Mouse (Mus musculus) C2C12 (cell line): Measurements from ENCODE around the gene Uchl1. TPM values are rescaled to one million over a fixed set of nuclear protein-coding genes. Genes with fewer than 3 reads are reported as not detected.

Experiments used
- H3K27me3 ChIP-seq: one replicate; pipeline ENCODE4 v1.6.1; 2011; ENCODE audit not compliant: control insufficient read depth, insufficient read depth, insufficient read length
- H3K36me3 ChIP-seq: one replicate; pipeline ENCODE4 v1.6.1; 2011; ENCODE audit not compliant: control insufficient read depth, insufficient read depth
- H3K4me3 ChIP-seq: one replicate; pipeline ENCODE4 v1.5.1; 2011; ENCODE audit warnings: mild to moderate bottlenecking, control low read depth; ENCODE audit not compliant: poor library complexity, insufficient read depth, severe bottlenecking
- H3K79me2 ChIP-seq: one replicate; pipeline ENCODE4 v1.6.1; 2011; ENCODE audit not compliant: control insufficient read depth, insufficient read depth
- H3K79me3 ChIP-seq: one replicate; pipeline ENCODE4 v1.6.1; 2011; ENCODE audit warnings: low read depth, control low read depth
- H3ac ChIP-seq: one replicate; pipeline ENCODE3; 2011; ENCODE audit warnings: low read depth; ENCODE audit not compliant: control insufficient read depth, insufficient read length
- CEBPB ChIP-seq: IDR thresholded peaks from one replicate; pipeline ENCODE4 v1.6.1; 2011; ENCODE audit warnings: low read depth, mild to moderate bottlenecking, control low read depth, moderate library complexity
- CTCF ChIP-seq: IDR thresholded peaks from one replicate; pipeline ENCODE4 v1.5.1; 2011; ENCODE audit not compliant: control insufficient read depth, insufficient read depth, insufficient read length
- FOSL1 ChIP-seq: IDR thresholded peaks from one replicate; pipeline ENCODE4 v1.8.0; 2011; ENCODE audit warnings: mild to moderate bottlenecking, low read length; ENCODE audit not compliant: poor library complexity, insufficient read depth, severe bottlenecking
- MAX ChIP-seq: IDR thresholded peaks from one replicate; pipeline ENCODE4 v1.6.1; 2011; ENCODE audit warnings: mild to moderate bottlenecking, control low read depth
- MYOD1 ChIP-seq: IDR thresholded peaks from one replicate; pipeline ENCODE4 v1.6.1; 2011; ENCODE audit warnings: low read depth; ENCODE audit not compliant: control insufficient read depth, insufficient read length
- MYOG ChIP-seq: IDR thresholded peaks from one replicate; pipeline ENCODE4 v1.6.1; 2011; ENCODE audit not compliant: control insufficient read depth, insufficient read length; ENCODE audit errors: extremely low read depth
- USF1 ChIP-seq: IDR thresholded peaks from one replicate; pipeline ENCODE4 v1.6.1; 2011; ENCODE audit warnings: low read depth, mild to moderate bottlenecking, control low read depth, moderate library complexity
- polyA plus RNA-seq: library from polyadenylated mRNA; unstranded; fragments of >200 nt; fragmentation: generic; extraction: Trizol; gene quantifications from one replicate; pipeline ENCODE4 v1.2.1, GENCODE M21; 2012; ENCODE audit warnings: missing spikeins

Gene Uchl1
- polyA plus RNA-seq, 1 experiment = 18.3 TPM

DNA sequence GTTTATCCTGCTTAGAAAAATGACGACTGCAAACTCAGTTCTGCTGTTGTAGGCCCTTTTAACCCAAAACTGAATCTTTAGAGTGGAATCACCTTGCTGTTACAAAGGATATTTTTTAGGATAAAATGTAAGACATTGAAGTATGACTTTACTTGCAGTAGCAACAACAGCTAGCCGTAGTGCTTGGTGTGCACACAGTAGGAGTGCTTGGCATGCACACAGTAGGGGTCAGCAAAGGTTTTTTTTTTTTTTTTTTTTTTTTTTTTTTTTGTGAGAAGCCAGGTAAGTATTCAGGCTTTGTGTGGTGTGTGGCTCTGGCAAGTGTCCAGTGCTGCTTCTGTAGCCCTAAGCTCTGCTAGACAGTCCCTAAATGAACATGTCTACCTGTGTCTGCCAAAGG is 10.0 kb downstream of the Uchl1 start:
- no peak overlapping the region for H3K4me3 ChIP-seq
- no peaks in the 10 kb centered on the region for H3K36me3 ChIP-seq
- no peak for TF ChIP-seq FOSL1
- TF ChIP-seq USF1 = no peak
- no peaks in the 10 kb centered on the region for H3K27me3 ChIP-seq
- no peaks in the 10 kb centered on the region for H3K79me2 ChIP-seq
- no peak overlapping the region for H3ac ChIP-seq
- no peaks in the 10 kb centered on the region for H3K79me3 ChIP-seq

DNA sequence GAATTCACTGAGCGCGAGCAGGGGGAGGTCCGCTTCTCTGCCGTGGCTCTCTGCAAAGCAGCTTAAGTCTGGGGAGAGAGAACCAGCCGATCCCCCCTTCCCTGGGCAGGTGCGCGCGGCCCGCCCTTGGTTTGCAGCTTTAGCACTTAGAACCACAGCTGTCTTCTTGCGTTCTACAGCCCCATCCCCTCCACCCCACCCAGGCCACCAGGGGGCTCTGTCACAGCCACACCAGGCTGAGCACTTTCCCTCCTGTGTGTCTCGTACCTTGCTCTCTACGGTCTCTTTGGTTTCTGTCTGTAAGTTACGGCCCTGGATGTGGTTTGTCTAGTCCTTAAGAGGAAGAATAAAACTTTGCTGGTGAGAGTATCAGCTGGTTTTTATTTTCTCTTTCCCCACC is 11.0 kb downstream of the Uchl1 start:
- Histone ChIP-seq H3K79me2 (no peaks in the 10 kb centered on the region), H3K4me3 (no peak overlapping the region), H3ac (no peak overlapping the region), H3K27me3 (no peaks in the 10 kb centered on the region), H3K36me3 (no peaks in the 10 kb centered on the region), H3K79me3 (no peaks in the 10 kb centered on the region)
- TF ChIP-seq USF1 (no peak), CEBPB (no peak), MAX (no peak), MYOG (no peak), CTCF (no peak), MYOD1 (no peak), FOSL1 (no peak)

DNA sequence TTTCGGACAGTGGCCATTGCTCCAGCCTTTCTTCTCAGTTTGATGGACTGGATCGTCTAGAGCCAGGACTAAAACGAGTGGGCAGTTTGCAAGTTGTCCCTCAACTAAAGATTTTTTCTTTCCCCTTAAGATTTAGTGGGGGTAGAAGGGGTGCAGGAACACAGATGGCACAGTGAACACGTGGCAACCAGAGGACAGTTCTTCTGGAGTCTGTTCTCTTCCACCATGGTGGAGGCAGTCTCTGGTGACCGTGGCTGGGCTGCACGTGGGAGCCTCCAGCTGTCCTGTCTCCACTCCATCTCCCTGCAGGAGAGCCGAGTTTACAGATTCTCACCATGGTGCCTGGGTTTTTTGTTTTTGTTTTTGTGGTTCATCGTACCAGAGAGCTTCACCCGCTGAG is 11.8 kb downstream of the Uchl1 start:
- Histone ChIP-seq H3K4me3 (no peak overlapping the region), H3ac (no peak overlapping the region), H3K79me2 (no peaks in the 10 kb centered on the region), H3K27me3 (no peaks in the 10 kb centered on the region), H3K79me3 (no peaks in the 10 kb centered on the region), H3K36me3 (no peaks in the 10 kb centered on the region)
- TF ChIP-seq CTCF = no peak
- TF ChIP-seq USF1 = no peak
- no peak for TF ChIP-seq FOSL1
- TF ChIP-seq MYOD1 = no peak
- TF ChIP-seq MYOG = no peak
- TF ChIP-seq CEBPB = no peak
- TF ChIP-seq MAX = no peak

DNA sequence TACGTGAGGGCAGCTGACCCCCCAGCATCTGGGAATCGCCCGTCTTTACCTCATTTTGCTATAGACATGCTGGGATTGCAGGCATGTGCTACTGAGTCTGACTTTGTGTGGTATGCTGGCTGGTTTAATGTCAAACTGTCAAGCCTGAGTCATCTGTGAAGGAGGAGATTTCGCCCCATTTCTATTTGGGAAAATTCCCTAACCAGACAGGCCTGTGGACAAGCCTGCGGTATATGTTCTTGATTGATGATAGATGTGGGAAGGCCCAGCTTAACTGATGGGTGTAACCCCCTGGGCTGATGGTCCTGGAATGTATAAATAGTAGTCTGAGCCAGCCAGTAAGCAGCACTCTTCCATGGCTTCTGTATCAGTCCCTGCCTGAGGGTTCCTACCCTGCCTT is 12.4 kb downstream of the Uchl1 start:
- H3K79me3 ChIP-seq = no peaks in the 10 kb centered on the region
- no peaks in the 10 kb centered on the region for H3K27me3 ChIP-seq

DNA sequence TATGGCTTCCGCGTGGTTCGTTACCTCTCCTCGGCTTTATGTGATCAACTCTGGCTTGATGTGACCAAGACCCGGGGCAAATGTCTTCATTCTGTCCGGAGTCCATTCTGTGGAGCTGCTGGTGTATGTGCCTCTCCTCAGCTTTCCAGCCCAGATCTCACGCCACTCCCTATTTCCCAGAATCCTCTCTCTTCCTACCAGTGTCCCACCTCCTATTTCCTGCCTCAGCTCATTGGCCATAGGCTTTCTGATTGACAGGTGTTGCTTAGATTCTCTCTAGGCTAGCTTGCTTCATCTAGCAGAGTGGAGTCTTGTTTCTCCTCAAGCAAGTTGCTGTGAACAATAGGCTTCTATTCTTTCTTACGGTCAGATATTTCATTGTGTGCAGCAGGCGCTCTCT is 13.9 kb downstream of the Uchl1 start:
- Histone ChIP-seq H3K27me3 (no peaks in the 10 kb centered on the region), H3K79me3 (no peaks in the 10 kb centered on the region), H3ac (no peak overlapping the region), H3K36me3 (no peaks in the 10 kb centered on the region), H3K4me3 (no peak overlapping the region), H3K79me2 (no peaks in the 10 kb centered on the region)
- TF ChIP-seq FOSL1 (no peak), CTCF (no peak), MAX (no peak), CEBPB (no peak), USF1 (no peak), MYOG (no peak), MYOD1 (no peak)

More for the DNA sequence above, 12.4 kb downstream of the Uchl1 start:
- Histone ChIP-seq H3ac (no peak overlapping the region), H3K79me2 (no peaks in the 10 kb centered on the region), H3K4me3 (no peak overlapping the region), H3K36me3 (no peaks in the 10 kb centered on the region)
- TF ChIP-seq CTCF = no peak
- TF ChIP-seq MYOD1 = no peak
- TF ChIP-seq MYOG = no peak
- no peak for TF ChIP-seq MAX
- no peak for TF ChIP-seq FOSL1
- TF ChIP-seq CEBPB = no peak
- no peak for TF ChIP-seq USF1

DNA sequence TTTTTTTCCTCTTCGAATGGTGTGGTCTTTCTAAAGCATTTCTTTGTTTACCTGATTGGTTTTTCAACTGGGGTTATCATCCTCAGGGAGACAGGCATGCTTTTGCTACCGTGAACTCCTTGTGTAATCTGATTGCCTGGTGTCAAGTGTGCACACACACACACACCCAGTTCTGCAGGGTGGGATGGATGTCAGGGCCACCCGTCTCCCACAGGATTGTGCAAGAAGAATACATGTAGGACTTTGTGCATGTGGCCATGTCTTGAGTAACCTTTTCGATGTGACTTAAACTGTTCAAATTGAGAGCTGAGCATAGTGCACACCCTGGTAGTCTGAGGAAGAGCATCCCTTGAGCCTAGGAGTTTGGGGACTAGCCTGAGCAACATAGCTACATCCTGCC is 17.3 kb downstream of the Uchl1 start:
- H3K27me3 ChIP-seq = no peaks in the 10 kb centered on the region
- H3K79me2 ChIP-seq = no peaks in the 10 kb centered on the region
- H3K4me3 ChIP-seq = no peak overlapping the region
- no peaks in the 10 kb centered on the region for H3K79me3 ChIP-seq
- H3ac ChIP-seq = no peak overlapping the region
- TF ChIP-seq FOSL1 = no peak
- TF ChIP-seq CTCF = no peak
- no peak for TF ChIP-seq MYOD1
- TF ChIP-seq USF1 = no peak
- no peak for TF ChIP-seq CEBPB
- no peak for TF ChIP-seq MYOG
- no peak for TF ChIP-seq MAX
- H3K36me3 ChIP-seq = no peaks in the 10 kb centered on the region
